In genomic region chr1:134708801-134709385, GRCm38 (mm10) we compare ENCODE assay signal across 8 mouse cellular contexts.
DNase-seq lines count a peak whose midpoint lies in the region; ATAC-seq lines count a peak whose summit lies in the region.

No protein-coding gene starts in this region.

- intact Hi-C loops in gastrocnemius, postnatal 14 days (cut with DNase I; ENCODE audit: low total_unique reads): no loop called here

- peaks cover 11 to 21% of the 10 kb centered on the region in 2 experiments; a peak in 3 of 4 replicates for H3K4me1 ChIP-seq in heart, embryonic 14.5 days (ENCODE audit: control insufficient read depth in 2 of 2, insufficient read depth in 2 of 2, low read length in 2 of 2)
- peaks cover 5% of the 10 kb centered on the region for H3K4me1 ChIP-seq in embryonic facial prominence, embryonic 14.5 days (ENCODE audit: control insufficient read depth, insufficient read depth, low read length)
- peaks cover 12% of the 10 kb centered on the region for H3K4me1 ChIP-seq in intestine, embryonic 14.5 days (replicated peaks; ENCODE audit: control insufficient read depth, insufficient read depth, low read length)

- no peaks in the 10 kb centered on the region for H3K36me3 ChIP-seq in heart, embryonic 14.5 days (ENCODE audit: control insufficient read depth, insufficient read depth, low read length)
- H3K36me3 ChIP-seq in embryonic facial prominence, embryonic 14.5 days (ENCODE audit: control insufficient read depth, insufficient read depth, low read length): no peaks in the 10 kb centered on the region
- no peaks in the 10 kb centered on the region for H3K36me3 ChIP-seq in intestine, embryonic 14.5 days (ENCODE audit: control insufficient read depth, insufficient read depth, low read length)

- H3K4me3 ChIP-seq in heart, embryonic 14.5 days (ENCODE audit: control insufficient read depth in 1 of 2, insufficient read depth in 1 of 2, low read depth in 1 of 2, low read length in 2 of 2): peak overlapping the region; percentile 51 to 52
- H3K4me3 ChIP-seq in embryonic facial prominence, embryonic 14.5 days (ENCODE audit: low read depth, low read length): peak overlapping the region; percentile 54
- H3K4me3 ChIP-seq in intestine, embryonic 14.5 days (ENCODE audit: low read depth, low read length): peak overlapping the region; percentile 50

- WGBS in heart, embryonic 14.5 days: under 1% methylated on average over 46 of the region's 46 CpGs
- under 1% methylated on average over 25 of the region's 46 CpGs for WGBS in embryonic facial prominence, embryonic 14.5 days
- WGBS in intestine, embryonic 14.5 days: under 1% methylated on average over 30 of the region's 46 CpGs

- H3K4me2 ChIP-seq in heart, embryonic 14.5 days (ENCODE audit: low read length): peak overlapping the region; percentile 97
- peak overlapping the region; percentile 99 for H3K4me2 ChIP-seq in embryonic facial prominence, embryonic 14.5 days (ENCODE audit: low read depth, low read length)
- H3K4me2 ChIP-seq in intestine, embryonic 14.5 days (ENCODE audit: low read length): peak overlapping the region; percentile 61

- ATAC-seq in heart, embryonic 14.5 days (ENCODE audit: insufficient number of reproducible peaks, insufficient read depth, low FRiP score, low read depth): no peak
- ATAC-seq in embryonic facial prominence, embryonic 14.5 days (ENCODE audit: low read depth): peak; percentile 60; the same call in 1 of the 2 replicates
- ATAC-seq in intestine, embryonic 14.5 days (replicated peaks; ENCODE audit: low FRiP score, low TSS enrichment, low read depth): peak; percentile 54; the same call in 1 of the 2 replicates

- peak overlapping the region; percentile 64 for H3K9ac ChIP-seq in heart, embryonic 14.5 days (ENCODE audit: low read length)
- H3K9ac ChIP-seq in embryonic facial prominence, embryonic 14.5 days (ENCODE audit: low read depth, low read length): peak overlapping the region; percentile 62
- H3K9ac ChIP-seq in intestine, embryonic 14.5 days (ENCODE audit: low read length): peak overlapping the region; percentile 52

- H3K27ac ChIP-seq in heart, embryonic 14.5 days (replicated peaks in 1 of 2; ENCODE audit: control insufficient read depth in 1 of 2, insufficient read depth in 1 of 2, low read depth in 2 of 2, low read length in 2 of 2): no peak overlapping the region
- no peak overlapping the region for H3K27ac ChIP-seq in embryonic facial prominence, embryonic 14.5 days (replicated peaks; ENCODE audit: low read depth, low read length)
- H3K27ac ChIP-seq in intestine, embryonic 14.5 days (ENCODE audit: low read depth): no peak overlapping the region

- no peak for DNase-seq in heart, adult 8-10 months (ENCODE audit: low spot score)
- peak; percentile 56 for DNase-seq in R1 (ENCODE audit: low read depth, low spot score)
- peak; percentile 74 for DNase-seq in embryonic facial prominence, embryonic 14.5 days (ENCODE audit: low spot score)
- peak; percentile 85 for DNase-seq in intestine, embryonic 14.5 days (ENCODE audit: low spot score)
- DNase-seq in lung, postnatal 36 days: peak; percentile 6
- DNase-seq in right cerebral cortex, postnatal 4 days: peak; percentile 62
- DNase-seq in gastrocnemius, postnatal 14 days: no peak

- no peaks in the 10 kb centered on the region for H3K9me3 ChIP-seq in heart, embryonic 14.5 days (ENCODE audit: control insufficient read depth, low read length)
- no peaks in the 10 kb centered on the region for H3K9me3 ChIP-seq in embryonic facial prominence, embryonic 14.5 days (ENCODE audit: control insufficient read depth, low read length)
- H3K9me3 ChIP-seq in intestine, embryonic 14.5 days (ENCODE audit: control insufficient read depth, low read length): no peaks in the 10 kb centered on the region

- peaks cover 80% of the 10 kb centered on the region for H3K27me3 ChIP-seq in heart, embryonic 14.5 days (ENCODE audit: control insufficient read depth, insufficient read depth, low read length)
- peaks cover 50% of the 10 kb centered on the region for H3K27me3 ChIP-seq in embryonic facial prominence, embryonic 14.5 days (replicated peaks; ENCODE audit: control insufficient read depth, insufficient read depth, low read length)
- peaks cover 10% of the 10 kb centered on the region; the same call in 1 of the 2 replicates for H3K27me3 ChIP-seq in intestine, embryonic 14.5 days (replicated peaks; ENCODE audit: control insufficient read depth, insufficient read depth, low read length)

Comparison
In these comparisons a context has a peak if more than half of its experiments do, and no peak if none do; other contexts are left out.
1. DNase-seq: peak in R1 (single experiment), embryonic facial prominence, embryonic 14.5 days (single experiment), intestine, embryonic 14.5 days (single experiment), lung, postnatal 36 days (single experiment) and right cerebral cortex, postnatal 4 days (single experiment); none in heart, adult 8-10 months (single experiment) and gastrocnemius, postnatal 14 days (single experiment).
2. Peak in every context shown above with its lines, with median percentiles within 50 percentile points of each other: H3K4me2 ChIP-seq, H3K4me3 ChIP-seq and H3K9ac ChIP-seq.